Mouse (Mus musculus): ENCODE data around the gene Asap3. TPM values are rescaled to one million over a fixed set of nuclear protein-coding genes. Genes with fewer than 3 reads are reported as not detected.

Gene Asap3
- total RNA-seq, 4 experiments from 2014 or later = 2.5 to 4.9 (median 3.6) TPM

DNA sequence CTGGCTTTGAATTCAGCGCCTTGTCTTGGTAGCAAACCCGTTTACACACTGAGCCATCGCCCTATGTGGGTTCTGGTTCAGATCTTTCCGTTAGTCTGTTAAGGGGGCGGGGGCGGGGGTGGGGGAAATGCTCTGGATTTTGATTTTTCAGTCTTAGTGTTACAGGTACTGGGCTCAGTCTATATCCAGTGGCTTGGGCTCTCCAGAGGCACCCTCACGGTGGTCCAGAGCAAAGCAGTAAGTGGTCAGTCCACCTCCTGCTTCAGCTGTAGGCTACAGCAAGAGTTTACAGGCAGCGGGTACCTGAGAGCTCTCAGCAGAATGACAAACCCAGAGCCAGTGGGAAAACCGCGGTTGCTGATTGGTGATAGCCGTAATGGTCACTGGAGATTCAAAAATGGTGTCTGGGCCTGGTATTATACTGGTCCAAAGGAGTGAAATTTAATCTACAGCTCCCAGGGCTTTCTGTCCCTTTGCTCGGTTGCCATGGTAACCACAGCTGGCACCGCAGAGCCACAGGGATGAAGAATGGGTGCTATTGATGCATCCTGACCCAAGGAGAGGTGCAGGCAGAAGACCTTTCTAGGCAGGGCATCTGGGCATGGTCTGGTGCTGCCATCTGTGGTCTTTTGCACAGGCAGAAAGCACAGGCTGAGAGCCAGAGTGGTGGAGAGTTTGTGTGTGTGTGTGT is 17.5 kb downstream of the Asap3 start:
- no peak for DNase-seq

DNA sequence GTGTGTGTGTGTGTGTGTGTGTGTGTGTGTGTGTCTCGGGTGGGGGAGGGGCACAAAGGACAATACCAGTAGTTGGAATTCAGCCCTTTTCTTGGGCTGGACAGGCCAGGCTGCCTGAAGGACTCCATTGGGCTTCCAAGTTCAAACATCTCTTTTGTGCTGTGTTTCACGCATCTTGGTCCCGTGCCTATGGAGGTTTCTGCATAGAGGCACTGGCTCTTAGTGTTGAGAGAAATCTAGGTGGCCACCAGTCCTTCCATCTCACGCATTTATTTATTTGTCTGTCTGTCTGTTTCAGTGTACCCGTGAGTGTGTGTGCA is 18.0 kb downstream of the Asap3 start:
- DNase-seq = no peak

DNA sequence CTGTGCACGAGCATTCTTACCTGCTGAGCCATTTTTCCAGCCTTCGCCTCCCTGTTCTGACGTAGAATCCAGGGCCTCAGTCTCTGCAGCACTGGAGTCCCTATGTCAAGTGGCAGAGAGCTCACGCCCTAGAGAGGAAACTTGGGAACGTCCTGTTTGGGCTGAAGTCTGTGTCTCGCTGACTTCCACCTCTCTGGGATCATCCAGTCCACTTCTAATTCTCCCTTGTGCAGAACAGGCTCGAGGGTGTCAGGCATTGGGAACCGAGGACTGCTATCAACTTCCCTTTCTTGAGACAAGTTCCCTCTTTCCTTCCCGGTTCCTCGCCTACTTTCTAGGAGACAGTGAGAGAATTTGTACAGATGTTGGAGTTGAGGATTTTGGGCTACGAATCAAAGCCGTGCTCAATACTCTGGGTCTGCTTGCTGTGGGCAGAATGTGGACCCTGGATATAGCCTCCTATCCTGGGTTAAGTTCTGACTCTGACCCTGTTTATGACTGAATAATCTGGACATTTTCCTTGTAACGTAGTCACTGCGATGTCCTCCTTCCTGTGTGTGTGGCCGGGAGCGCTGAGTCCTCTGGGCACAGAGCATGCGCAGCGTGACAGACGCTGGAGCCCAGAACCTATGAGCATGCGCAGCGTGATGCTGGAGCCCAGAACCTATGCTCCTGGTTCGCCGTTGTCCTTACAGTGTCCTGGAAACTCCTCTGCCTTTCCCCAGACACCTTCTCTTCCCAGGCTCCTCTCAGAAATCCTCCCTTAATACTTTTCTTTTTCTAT is 18.7 kb downstream of the Asap3 start:
- no peak for DNase-seq

DNA sequence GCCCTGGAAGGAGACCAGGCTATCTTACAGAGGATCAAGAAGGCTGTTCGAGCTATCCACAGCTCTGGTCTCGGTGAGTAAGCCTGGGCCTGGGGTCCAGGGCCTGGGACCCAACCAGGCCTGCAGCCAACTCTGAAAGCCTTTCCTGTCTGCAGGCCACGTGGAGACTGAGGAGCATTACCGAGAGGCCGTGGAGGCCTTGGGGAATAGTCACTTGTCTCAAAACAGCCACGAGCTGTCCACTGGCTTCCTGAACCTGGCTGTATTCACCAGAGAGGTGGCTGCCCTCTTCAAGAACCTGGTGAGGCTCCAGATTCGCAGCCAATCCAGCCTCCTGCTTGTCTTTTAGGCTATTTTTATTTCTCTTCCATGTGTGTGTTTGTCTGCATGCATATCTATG is 21.2 kb downstream of the Asap3 start:
- DNase-seq = no peak

DNA sequence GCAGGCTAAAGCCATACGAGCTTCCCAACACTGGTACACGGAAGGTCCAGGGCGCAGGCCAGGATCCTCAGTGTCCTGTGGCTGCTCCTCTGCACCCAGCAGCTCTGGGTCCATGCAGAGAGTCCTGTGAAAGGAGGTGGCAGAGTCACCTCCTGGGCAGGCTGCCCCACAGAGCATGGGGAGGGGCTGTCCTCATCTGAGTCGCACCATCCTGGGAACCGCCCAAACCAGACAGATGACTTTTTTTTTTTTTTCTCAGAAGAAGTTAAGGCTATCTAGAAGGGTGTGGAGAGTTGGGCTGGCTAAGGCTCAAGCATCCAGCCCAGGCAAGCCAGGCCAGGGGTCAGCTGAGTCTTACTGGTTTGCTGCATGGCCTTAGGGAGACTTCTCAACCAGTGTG is 22.5 kb downstream of the Asap3 start:
- DNase-seq = no peak

DNA sequence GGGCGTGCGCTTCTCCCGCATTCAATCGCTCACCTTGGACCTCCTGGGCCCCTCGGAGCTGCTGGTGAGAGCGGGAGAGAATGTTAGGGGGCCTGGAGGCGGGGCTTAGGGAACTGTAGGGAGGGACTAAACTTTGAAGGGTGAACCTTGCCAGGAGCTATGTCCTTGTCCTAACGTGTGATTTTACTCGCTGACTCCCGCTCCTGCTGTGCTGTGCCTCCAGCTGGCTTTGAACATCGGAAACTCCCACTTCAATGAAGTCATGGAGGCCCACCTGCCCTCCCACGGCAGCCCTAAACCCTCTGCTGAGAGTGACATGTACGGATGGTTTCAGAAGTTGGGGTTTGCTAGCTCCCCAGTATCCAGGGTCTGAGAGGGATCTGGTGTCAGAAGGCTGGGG is 32.5 kb downstream of the Asap3 start:
- no peak for DNase-seq

DNA sequence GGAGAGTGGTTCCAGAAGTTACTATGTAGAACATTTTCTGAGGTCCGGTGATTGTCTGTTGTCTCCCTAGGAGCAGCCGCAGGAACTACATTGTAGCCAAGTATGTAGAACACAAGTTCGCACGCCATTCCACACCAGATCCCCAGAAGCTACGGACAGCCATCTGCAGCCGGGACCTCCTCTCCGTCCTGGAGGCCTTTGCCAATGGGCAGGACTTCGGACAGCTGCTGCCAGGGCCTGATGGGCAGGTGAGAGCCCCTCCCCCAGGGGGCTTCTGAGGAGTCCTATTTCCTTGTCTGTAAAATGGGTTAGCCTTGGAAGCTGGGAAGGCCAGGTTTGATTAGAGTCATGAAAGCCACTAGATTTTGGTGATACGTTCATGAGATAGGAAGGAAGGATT is 32.9 kb downstream of the Asap3 start:
- DNase-seq = no peak

DNA sequence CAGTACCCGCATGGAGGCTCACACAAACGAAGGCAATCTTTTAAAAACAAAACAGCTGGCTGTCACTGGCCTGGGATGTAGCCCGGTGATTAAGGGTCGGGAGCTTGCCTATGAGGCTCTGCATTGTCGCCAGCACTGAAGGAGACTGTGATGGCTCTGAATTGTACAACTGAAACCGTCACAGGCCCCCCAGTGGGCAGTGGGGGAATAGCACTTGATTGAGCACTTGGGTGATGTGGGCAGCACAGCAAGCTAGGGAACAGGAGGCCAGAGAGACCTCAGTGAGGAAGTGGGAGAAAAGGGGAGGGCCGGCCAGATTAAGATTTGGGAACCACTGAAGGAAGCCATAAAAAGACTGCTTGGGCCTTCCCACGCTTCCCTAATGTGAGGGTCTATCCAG is 33.5 kb downstream of the Asap3 start:
- DNase-seq = peak; percentile 69

DNA sequence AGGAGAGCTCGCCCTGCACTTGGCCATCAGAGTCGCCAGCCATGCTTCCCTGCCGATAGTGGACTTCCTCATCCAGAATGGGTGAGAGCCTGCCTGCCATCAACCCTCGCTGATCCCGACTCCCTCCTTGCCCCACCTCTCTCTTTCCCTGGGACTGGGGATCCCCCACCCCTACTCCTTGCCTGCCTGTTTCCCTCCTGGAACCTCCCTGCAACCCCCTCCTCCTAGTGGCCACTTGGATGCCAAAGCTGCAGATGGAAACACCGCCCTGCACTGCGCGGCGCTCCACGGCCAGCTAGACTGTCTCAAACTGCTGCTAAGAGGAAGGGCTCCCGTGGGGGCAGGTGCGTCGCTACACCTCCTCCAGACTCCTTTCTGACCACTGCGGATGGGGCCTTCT is 34.0 kb downstream of the Asap3 start:
- no peak for DNase-seq

DNA sequence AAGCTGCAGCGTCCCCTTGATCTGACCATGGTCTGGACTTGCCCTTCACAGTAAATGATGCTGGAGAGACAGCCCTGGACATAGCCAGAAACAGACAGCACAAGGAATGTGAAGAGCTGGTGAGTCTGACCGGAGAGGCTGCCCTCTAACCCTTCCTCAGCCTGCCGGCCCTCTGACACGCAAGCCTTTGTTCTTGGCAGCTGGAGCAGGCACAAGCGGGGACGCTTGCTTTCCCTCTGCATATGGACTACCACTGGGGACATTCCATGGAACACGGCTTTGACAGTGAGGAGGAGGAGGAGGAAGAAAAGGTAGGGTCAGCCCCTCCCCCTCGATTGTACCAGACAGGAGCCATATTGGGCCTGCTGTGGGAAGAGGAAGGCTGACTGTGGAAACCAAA is 34.8 kb downstream of the Asap3 start:
- no peak for DNase-seq

DNA sequence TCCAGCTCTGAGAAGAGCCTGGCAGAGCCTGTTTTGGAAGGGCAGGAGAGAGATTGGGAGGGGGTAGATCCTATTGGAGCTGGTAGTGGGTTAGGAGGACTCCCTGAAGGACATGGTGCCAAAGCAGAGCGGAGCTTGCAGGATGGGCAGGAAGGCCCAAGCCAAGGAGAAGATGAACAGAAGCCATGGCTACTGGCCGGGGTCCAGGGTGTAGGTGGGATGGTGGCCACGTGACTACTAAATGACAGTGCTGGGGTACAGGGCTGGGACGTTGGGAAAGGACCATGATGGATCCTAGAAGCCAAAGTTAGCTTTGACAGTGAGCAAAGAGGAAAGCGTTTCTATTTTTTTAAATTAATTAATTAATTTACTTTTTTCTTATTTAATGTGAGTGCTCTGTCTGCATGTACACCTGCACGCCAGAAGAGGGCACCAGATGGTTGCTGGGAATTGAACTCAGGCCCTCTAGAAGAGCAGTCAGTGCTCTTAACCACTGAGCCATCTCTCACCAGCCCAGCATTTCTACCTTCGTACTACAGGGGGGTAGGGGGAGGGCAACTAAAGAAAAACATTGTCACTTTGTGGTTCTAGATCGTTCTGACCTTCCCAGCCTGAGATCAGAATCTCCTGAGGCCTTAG is 36.0 kb downstream of the Asap3 start:
- no peak for DNase-seq

DNA sequence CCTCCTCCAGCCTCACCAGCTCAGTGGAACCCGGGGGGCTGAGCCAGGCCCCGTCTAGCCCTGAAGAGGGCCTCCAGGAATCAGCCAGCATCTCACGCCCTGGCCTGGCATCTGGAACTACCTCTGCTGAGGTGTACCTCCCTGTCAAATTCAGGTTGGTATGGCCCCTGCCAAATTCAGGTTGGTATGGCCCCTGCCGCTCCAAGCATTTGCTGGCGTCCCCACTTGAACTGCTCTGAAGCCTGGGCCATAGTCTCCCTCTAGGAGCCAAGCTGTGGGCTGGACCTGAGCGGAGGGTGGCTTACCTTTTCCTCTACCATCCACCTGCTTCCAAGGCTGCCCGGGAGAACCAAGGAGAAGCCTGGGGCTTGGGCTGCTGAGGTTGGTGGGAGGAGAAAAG is 36.6 kb downstream of the Asap3 start:
- DNase-seq = no peak

DNA sequence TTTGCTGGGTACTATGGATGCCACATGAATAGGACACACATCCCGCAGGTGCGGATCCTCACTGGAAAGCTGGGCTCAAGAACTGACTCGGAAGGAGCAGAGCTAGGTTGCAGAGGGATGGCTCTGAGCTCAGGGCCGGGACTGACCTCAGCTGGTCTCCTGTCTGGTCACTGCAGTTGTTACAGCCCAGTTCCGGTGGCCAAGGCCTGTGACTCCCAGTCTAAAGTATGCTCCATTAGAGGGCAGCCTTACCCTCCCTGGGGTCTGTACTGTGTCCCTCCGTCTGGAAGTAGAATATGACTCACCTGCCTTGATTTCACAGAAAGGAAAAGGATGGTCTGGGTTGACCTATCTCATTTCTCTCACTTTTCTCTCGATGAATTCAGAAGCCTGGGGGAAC is 38.0 kb downstream of the Asap3 start:
- DNase-seq = no peak

DNA sequence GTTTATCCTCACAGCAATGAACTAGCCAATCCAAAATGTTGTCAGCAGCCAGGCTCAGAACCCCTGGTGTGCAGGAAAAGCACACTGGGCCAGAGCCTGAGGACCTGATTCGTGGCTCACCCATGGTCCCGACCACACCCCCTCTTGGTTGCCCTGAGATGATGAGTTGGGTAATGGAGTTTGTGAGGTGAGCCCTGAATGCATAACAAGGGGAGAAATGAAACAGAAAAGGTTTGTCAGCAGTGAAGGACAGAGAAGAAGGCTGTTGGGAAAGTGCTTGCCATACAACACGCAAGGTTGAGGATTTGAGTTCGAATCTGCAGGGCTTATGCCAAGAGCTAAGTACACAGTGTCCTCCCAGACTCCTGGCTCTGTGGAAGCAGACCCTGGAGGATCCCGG is 39.5 kb downstream of the Asap3 start:
- DNase-seq = no peak

DNA sequence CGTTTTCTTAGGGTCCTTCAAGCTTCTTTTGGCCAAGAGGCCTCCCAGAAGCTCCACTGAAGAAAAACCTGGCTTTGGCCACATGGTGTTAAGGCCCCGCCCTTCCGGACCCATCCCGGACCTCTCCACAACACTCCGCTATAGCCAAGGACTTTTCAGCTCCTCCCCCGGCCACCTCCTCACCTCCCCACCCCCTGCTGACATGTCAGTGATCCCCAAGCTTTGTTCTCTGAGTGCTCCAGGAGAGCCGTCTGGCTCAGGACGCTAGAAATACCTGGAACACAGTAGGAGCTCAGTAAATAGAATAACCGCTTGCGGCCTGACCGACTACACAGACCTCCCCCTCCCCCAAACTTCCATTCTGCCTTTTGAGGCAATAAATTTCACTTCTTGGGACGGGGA is 40.4 kb downstream of the Asap3 start:
- no peak for DNase-seq

DNA sequence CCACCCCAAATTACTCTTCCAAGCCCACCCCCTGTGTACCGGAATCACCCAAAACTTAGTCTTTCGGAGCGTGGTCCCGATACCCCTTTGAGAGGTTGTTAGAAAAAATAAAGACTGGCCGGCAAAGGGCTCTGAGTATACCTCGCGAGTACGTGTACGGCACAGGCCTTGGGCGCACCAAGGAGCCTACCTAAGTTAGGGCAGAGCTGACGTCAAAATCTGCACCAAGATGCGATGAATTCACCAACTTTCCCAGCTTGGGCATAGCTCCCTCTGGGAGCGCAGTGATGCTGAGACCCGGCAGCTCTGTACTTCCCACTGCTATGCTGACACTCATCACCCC is 41.2 kb downstream of the Asap3 start:
- DNase-seq = no peak

DNA sequence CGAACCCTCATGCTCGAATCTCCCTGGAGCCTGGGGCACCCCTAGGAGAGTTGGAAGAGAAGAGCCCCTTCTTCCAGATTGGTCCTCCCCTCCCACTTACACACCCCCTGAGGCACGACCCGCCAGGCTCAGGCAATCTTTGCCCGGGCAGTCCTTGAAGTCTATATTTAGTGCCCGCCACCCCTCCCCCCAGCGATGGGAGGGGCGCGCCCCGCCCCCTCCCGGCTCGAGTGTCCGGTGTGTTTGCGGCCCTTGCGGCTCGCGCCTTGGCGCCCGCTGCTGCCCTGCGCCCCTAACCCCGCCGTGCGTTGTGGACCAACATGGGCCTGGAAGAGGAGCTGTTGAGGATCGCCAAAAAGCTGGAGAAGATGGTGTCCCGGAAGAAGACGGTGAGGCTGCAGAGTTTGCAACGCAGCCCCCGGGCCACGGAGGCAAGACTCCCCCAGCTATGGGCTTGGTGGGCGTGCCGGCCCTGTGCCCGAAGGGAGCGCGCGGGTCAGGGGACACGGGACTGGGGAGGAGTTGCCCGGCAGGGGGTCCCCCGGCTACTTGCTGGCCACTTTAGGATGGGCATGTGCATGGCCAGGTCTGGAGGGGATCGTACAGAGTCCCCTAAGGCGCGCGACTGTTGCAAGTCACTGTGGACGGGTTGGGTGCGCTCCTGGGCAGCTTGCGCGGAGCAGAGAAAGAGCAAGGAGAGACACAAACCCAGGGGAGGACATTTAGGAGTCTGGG is 41.7 kb downstream of the Asap3 start, which contains the start of gene Tcea3:
Tcea3 (plus strand) TSS at position 1 of the 735 bp plus-strand sequence.
- no peak for DNase-seq

DNA sequence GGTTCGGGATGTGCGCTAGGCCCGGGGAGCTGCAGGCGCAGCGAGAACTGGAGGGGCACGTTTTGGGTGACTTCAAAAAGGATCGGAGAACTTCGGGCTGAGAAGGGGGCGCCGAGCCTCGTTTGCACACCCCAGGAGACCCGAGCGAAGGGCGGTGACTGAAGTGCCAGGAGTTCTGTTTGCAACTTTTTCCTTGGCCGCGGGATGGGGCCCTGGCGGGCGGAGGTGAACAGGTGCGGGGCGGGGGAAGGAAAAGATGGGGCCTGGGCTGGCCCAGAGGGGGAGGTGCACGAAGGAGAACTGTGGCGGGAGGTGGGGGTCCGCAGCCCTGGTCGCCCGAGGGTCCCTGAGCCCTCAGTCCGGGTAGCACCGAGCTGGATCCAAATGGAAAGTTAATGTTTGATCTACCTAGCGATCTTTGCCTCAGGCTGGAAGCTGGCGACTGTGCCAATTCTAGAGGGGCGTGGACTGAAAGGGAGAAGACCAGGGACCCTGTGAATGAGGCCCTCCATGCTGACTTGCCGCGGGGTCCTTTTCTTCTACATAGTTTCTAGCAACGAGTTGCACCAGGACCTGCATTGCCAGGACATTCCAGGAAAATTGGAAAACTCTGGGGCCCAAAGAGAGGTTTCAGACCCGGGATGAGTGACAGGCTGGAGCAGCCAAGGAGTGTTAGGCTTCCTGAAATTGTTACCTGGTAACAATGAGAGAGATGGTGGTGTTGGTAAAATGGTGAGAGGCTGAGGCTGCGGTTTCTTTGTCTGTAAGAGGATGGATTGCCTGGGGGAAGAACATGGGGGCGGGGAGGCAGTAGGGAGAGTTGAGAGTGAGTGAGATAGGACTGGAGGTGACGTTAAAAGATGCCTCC is 42.5 kb downstream of the Asap3 start:
- DNase-seq = no peak

DNA sequence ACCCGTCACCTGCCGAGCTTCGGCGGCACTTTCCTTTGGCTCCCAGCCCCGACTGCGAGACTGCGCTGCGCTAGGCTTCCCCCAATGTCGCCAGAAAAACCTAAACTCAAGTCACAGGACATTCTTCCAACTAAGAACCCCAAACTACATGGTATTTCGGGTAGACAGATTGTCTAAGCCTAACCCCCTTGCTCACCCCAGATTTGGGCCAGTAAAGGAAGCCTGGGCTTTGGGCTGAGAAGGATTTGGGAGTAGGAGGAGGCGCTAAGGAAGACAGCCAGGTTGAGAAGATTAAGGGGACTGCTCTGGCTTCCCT is 43.1 kb downstream of the Asap3 start:
- no peak for DNase-seq

DNA sequence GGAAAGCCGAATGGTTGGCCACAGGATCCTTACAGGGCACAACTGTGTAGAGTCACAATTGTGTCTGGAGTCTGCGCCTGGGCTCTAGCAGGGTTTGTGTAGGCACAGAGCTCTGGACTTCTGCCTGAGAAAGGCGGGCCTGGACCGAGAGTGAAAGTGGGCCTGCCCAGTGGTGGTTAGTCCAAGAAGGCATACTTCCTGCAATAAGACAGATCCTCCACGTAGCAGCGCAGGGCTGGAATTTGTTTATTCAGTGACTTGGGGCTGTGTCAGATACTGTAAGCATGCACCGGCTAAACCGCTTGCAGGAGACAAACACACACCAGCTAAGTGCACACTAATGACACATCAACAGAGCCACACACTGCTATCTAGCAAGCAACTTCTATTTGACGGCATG is 43.6 kb downstream of the Asap3 start:
- no peak for DNase-seq

DNA sequence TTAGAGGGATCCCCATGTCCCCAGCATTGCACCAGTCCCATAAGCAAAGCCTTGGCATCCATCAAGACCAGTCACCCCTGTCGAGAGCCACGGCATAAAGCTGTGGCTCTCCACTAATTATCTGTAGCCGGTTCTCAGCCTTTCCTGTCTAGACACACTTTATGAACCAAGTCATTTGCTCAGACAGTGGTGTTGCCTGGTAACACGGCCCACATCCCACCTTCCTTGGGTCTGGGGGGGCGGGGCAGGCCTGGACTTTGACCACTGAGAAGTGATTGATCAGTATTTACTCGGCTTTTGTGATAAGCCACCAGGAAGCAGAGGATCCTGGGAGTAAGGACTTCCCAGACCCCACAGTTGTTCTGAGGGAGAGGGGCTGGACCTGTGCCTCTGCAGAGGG is 49.8 kb downstream of the Asap3 start:
- DNase-seq = no peak

DNA sequence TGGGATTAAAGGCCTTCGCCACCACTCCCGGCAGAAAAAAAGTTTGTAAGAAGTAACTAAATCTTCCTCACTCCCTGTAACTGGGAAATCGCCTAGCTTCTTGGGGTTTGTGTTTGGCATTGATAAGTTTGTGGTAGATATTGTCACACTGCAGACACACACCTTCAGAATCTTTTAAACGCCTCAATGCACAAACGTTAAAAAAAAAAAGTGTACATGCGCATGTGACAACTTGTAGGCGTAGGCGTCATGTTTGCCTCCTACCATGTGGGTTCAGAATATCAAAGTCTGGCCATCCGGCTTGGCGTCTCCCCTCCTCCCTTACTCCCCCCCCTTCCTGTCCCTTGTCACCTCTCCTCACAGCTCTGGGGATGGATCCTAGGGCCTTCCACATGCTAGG is 50.5 kb downstream of the Asap3 start:
- no peak for DNase-seq

DNA sequence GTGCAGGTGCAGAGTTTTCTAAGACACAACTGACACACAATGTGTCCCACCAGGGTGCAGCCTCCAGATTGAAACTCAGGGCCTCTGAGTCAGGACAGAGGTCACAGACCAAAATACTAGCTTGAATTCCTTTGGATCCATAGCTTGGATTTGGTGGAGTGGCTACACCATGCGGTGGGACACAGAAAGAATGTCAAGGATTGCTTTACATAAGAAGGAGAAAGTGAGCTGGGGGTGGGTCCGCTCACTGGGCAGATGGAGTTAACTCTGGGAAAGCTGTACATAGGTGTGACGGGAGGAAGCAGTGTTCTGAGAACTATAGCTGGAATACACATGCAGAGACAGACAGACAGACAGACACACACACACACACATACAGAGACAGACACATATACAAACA is 53.8 kb downstream of the Asap3 start:
- no peak for DNase-seq
